Mouse (Mus musculus): ENCODE results near the gene Zfp53. TPM values are rescaled to one million over a fixed set of nuclear protein-coding genes. Genes with fewer than 3 reads are reported as not detected.

Zfp53 gene
- polyA plus RNA-seq (2012; rRNA removed) = 2.2 and 2.9 TPM in 2 replicates

GRCm38 (mm10) chr17:21488760-21489499 lies at the start of gene Zfp53:
Zfp53 (plus strand) TSS chr17:21488998.

GRCm38 (mm10) chr17:21450138-21450704 lies 38.6 kb upstream of the Zfp53 start, which contains the start of gene Zfp51:
Zfp51 (plus strand) TSS chr17:21450374.

GRCm38 (mm10) chr17:21535096-21536001 lies 46.6 kb downstream of the Zfp53 start, which contains the start of gene Zfp52:
Zfp52 (plus strand) TSS chr17:21535539.

Other genes with a start within 250 kb of the Zfp53 start
- not detected in 2 replicates for gene Vmn1r235, start 232.6 kb upstream of the Zfp53 start, polyA plus RNA-seq (2012; rRNA removed)
- not detected in 2 replicates for gene Vmn1r236, start 206.1 kb upstream of the Zfp53 start, polyA plus RNA-seq (2012; rRNA removed)
- not detected in 2 replicates for gene Vmn1r237, start 177.1 kb upstream of the Zfp53 start, polyA plus RNA-seq (2012; rRNA removed)
- 0.08 and 0.20 TPM in 2 replicates for gene Zfp677, start 105.2 kb upstream of the Zfp53 start, polyA plus RNA-seq (2012; rRNA removed)
- 0.67 and 0.75 TPM in 2 replicates for gene Zfp54, start 65.8 kb upstream of the Zfp53 start, polyA plus RNA-seq (2012; rRNA removed)
- 0.33 and 0.44 TPM in 2 replicates for gene Zfp51, start 38.6 kb upstream of the Zfp53 start, polyA plus RNA-seq (2012; rRNA removed)
- 0.83 and 0.88 TPM in 2 replicates for gene Zfp52, start 46.5 kb downstream of the Zfp53 start, polyA plus RNA-seq (2012; rRNA removed)
- 0.79 and 0.86 TPM in 2 replicates for gene Zfp948, start 78.0 kb downstream of the Zfp53 start, polyA plus RNA-seq (2012; rRNA removed)
- gene Zfp983, start 161.6 kb downstream of the Zfp53 start, polyA plus RNA-seq (2012; rRNA removed) = 0.43 and 0.68 TPM in 2 replicates
- not detected in 2 replicates for gene Gm10226, start 202.9 kb downstream of the Zfp53 start, polyA plus RNA-seq (2012; rRNA removed)
- 0.58 TPM in 2 replicates for gene Zfp760, start 218.7 kb downstream of the Zfp53 start, polyA plus RNA-seq (2012; rRNA removed)
- 2.0 and 2.6 TPM in 2 replicates for gene Zfp229, start 241.8 kb downstream of the Zfp53 start, polyA plus RNA-seq (2012; rRNA removed)